Mouse (Mus musculus) left cerebral cortex, postnatal 36 days (tissue): ENCODE data around the gene Vamp4. TPM values are rescaled to one million over a fixed set of nuclear protein-coding genes. Genes with fewer than 3 reads are reported as not detected.

Experiments
- DNase-seq, 2 experiments: peaks; one replicate each; pipeline ENCODE4 v3.0.0; 2021 to 2022; ENCODE audit warnings: low spot score in 2 of 2, mixed read lengths in 1 of 2
- intact Hi-C: fragments of 180-260 bp; cut with DNase I; formaldehyde crosslinking; loops from one replicate; pipeline ENCODE4 v1.15.1; 2025
- total RNA-seq, 2 experiments: library from RNA; stranded (reverse); gene quantifications; 2 replicates each; pipeline ENCODE4 v1.2.3; 2021

The Vamp4 gene
- total RNA-seq, 2 experiments from 2014 or later, result 99.2 to 117 TPM

DNA sequence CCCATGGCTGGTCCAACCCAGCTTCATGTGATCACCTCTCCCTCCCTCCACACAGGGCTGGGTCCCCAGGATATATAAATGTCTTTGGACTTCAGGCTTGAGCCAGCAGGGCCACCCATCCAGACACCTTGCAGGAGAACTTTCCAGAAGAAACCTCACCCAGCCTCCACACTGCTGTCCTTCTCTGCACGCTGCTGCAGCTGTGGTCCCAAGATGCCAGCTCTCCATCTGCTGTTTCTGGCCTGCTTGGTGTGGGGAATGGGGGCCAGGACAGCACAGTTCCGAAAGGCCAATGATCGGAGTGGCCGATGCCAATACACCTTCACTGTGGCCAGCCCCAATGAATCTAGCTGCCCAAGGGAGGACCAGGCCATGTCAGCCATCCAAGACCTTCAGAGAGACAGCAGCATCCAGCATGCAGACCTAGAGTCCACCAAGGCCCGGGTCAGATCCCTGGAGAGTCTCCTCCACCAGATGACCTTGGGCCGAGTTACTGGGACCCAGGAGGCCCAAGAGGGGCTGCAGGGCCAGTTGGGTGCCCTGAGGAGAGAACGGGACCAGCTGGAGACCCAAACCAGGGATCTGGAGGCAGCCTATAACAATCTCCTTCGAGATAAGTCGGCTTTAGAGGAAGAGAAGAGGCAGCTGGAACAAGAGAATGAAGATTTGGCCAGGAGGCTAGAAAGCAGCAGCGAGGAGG is 68.9 kb downstream of the Vamp4 start, which contains the start of gene Myoc:
TSS of gene Myoc (plus strand) at position 105 of the 700 bp plus-strand sequence.
- no peak for DNase-seq
- intact Hi-C loops, result no loop called here

GRCm38 (mm10) chr1:162639861-162640260 is 69.5 kb downstream of the Vamp4 start:
- no peak for DNase-seq
- intact Hi-C loops, result no loop called here

GRCm38 (mm10) chr1:162642591-162642990 is 72.3 kb downstream of the Vamp4 start:
- DNase-seq, result no peak

DNA sequence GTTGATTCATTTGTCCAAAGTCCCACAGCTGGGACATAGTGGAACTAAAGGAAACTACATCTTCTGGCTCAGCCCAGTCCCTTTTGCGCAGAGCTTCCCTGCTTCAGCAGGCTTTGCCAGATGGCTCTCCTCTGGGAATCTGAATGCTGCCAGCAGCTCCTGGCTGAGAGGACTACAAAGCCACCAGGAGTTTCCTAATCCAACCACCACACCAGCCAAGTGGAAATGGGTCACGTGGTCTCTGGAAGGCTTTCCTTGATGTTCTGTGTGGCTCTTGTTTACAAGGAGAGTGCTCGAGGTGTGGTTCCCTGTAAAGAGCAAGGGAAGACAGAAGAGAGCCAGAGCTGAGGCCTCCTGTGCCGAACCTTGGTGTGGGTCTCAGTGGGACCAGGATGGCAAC is 73.4 kb downstream of the Vamp4 start:
- intact Hi-C loops, result no loop called here
- DNase-seq, result peak; percentile 44 to 47

More at GRCm38 (mm10) chr1:162642591-162642990, 72.3 kb downstream of the Vamp4 start:
- intact Hi-C loops, result no loop called here

- DNase-seq, result no peak
- intact Hi-C loops, result no loop called here
Observed at GRCm38 (mm10) chr1:162646083-162646686, 75.9 kb downstream of the Vamp4 start.

- intact Hi-C loops, result no loop called here
Observed at GRCm38 (mm10) chr1:162648416-162648815, 78.1 kb downstream of the Vamp4 start.

More at GRCm38 (mm10) chr1:162648416-162648815, 78.1 kb downstream of the Vamp4 start:
- DNase-seq, result no peak

Other genes with a start within 250 kb of the Vamp4 start
- 100 to 1,000 TPM in 1 of 2 experiments, 10 to 100 TPM in 1; 89.8 to 106 TPM for gene Dnm3, start 92.5 kb upstream of the Vamp4 start, total RNA-seq
- gene Mettl13, start 22.0 kb upstream of the Vamp4 start, total RNA-seq, result 10 to 100 TPM; 12.5 to 12.6 TPM
- gene Myoc, start 68.6 kb downstream of the Vamp4 start, total RNA-seq, result 1 to 10 TPM; 4.1 to 5.9 TPM
- gene Myocos, start 87.7 kb downstream of the Vamp4 start, total RNA-seq, result not detected
- 100 to 1,000 TPM; 174 to 236 TPM for gene Prrc2c, start 170.0 kb downstream of the Vamp4 start, total RNA-seq
- gene Fmo4, start 243.5 kb downstream of the Vamp4 start, total RNA-seq, result not detected